Mouse (Mus musculus) hindbrain, embryonic 14.5 days (tissue): ENCODE data around the gene Eef1g. TPM values are rescaled to one million over a fixed set of nuclear protein-coding genes. Genes with fewer than 3 reads are reported as not detected.

ENCODE experiments used
- ATAC-seq: fragments of 200-750 bp; cut with Nextera tagmentation; 2 replicates; pipeline ENCODE4 v1.8.0; 2017; ENCODE audit warnings: moderate number of reproducible peaks, mild to moderate bottlenecking, moderate TSS enrichment, moderate library complexity; ENCODE audit not compliant: low FRiP score
- DNase-seq: peaks from one replicate; pipeline ENCODE4 v3.0.0-alpha.2; 2015; ENCODE audit warnings: low spot score
- H3K27ac ChIP-seq: fragments of 300-500 bp; sonication (generic); 2 replicates; pipeline ENCODE4 v1.5.1; 2014; ENCODE audit warnings: mild to moderate bottlenecking, moderate library complexity
- H3K27me3 ChIP-seq: fragments of 300-500 bp; sonication (generic); 2 replicates; pipeline ENCODE4 v1.6.1; 2014; ENCODE audit warnings: mild to moderate bottlenecking, low read length, mixed read lengths; ENCODE audit not compliant: control insufficient read depth, insufficient read depth
- H3K36me3 ChIP-seq: fragments of 300-500 bp; sonication (generic); replicated peaks from 2 replicates; pipeline ENCODE4 v1.6.1; 2014; ENCODE audit not compliant: control insufficient read depth, insufficient read depth
- H3K4me1 ChIP-seq: fragments of 300-500 bp; sonication (generic); replicated peaks from 2 replicates; pipeline ENCODE4 v1.6.1; 2014; ENCODE audit warnings: antibody characterized with exemption, low read length, mixed read lengths; ENCODE audit not compliant: control insufficient read depth, insufficient read depth
- H3K4me2 ChIP-seq: fragments of 300-500 bp; sonication (generic); replicated peaks from 2 replicates; pipeline ENCODE4 v1.6.1; 2014; ENCODE audit warnings: mild to moderate bottlenecking, moderate library complexity
- H3K4me3 ChIP-seq: fragments of 300-500 bp; sonication (generic); replicated peaks from 2 replicates; pipeline ENCODE4 v1.5.1; 2014; ENCODE audit warnings: mild to moderate bottlenecking, low read length
- H3K9ac ChIP-seq: fragments of 300-500 bp; sonication (generic); 2 replicates; pipeline ENCODE4 v1.6.1; 2014
- H3K9me3 ChIP-seq: fragments of 300-500 bp; sonication (generic); 2 replicates; pipeline ENCODE4 v1.6.1; 2016; ENCODE audit warnings: low read length; ENCODE audit not compliant: control insufficient read depth
- WGBS: fragments of 180-500 bp; shearing (Covaris S2); extraction: QIAGEN DNeasy Blood & Tissue Kit; methylation state at CpG from one replicate; pipeline ENCODE4 v1.1.7; 2014; 5-methylcytosine and 5-hydroxymethylcytosine counted together
- polyA plus RNA-seq: library from polyadenylated mRNA; unstranded; fragments of >200 nt; fragmentation: Nextera tagmentation; extraction: Ambion mirVana; gene quantifications from 2 replicates; pipeline ENCODE4 v1.2.1, GENCODE M21; 2014

Gene Eef1g
- polyA plus RNA-seq, 1 experiment from 2014 or later: 316 TPM

DNA sequence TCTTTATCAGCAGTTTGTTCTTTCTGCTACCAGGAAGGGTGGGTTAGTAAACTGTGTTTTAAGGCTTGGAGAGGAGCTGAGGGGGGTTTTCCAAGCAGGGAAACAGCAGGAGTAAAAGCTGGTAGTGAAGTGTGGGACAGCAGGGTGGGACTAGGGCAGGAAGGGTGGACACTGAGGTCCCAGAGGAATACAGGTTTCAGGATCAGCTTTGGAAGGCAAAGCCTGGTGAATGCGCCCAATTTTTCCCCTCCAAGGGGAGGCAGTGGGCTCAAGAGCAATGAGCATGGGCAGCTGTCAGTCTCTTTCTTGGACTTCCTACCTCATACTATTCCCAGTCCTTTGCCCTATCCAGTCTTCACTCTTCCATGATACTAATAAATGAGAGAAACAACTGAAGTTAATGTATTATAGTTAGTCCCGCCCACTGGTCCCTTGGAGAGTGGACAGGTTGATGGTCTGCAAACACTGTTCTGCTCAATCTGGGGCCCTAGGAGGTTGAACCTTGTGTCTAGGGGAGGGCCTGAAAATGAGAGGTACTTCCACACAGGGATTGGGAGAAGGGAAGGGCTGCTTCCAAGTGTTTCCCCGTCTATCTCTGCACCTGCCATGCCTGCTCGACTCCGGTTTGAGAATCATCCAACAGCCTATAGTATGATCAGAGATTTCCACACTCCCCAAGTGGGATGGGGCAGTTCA lies 58.9 kb downstream of the Eef1g start:
- H3K9ac ChIP-seq: no peak overlapping the region
- no peak for ATAC-seq
- no peaks in the 10 kb centered on the region for H3K36me3 ChIP-seq
- H3K4me2 ChIP-seq: no peak overlapping the region
- 85% methylated on average over 5 of the region's 5 CpGs for WGBS
- H3K27ac ChIP-seq: no peak overlapping the region
- H3K4me3 ChIP-seq: no peak overlapping the region
- peaks cover 7% of the 10 kb centered on the region for H3K4me1 ChIP-seq
- no peaks in the 10 kb centered on the region for H3K9me3 ChIP-seq
- DNase-seq: no peak
- H3K27me3 ChIP-seq: no peaks in the 10 kb centered on the region

DNA sequence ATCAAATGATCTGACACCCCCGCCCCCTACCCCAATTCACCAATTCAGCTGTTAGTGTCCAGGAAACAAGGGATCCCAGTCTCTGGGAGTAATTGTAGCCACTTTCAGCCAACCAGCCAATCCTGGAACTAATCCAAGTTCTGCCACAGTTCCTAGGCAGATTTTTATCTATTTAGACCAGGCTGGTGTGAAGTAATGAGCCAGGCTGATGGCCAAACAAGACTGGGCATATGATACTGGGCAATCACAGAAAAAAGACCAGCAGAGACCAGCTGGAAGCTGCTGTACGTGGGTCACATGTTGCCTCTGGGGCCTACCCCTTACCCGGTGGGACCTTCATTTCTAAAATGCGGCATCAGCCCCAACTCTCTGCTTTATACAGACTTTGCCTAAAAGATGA lies 59.8 kb downstream of the Eef1g start:
- no peak overlapping the region for H3K4me3 ChIP-seq
- no peak overlapping the region for H3K4me2 ChIP-seq

DNA sequence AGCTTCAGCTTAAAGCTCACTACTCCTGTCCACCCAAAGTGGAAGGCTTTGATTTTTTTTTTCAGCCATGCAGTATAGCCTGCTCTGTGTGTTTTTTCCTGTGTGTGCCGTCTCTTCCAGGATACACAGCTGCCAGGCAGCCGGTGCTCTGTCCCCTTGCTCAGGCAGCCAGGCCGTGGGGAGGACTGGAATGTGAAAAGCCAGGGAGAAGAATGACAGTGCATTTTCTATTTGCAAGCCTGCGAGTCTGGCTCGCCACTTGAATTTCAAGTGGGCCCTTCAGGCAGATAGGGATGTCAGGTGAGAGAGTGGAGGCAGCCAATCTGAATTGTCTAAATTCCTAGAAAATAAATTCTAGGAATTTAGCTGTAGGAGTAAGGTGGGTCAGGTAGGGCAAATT lies 61.0 kb downstream of the Eef1g start:
- DNase-seq (peak; percentile 33), ATAC-seq (peak; percentile 61)
- Histone ChIP-seq H3K4me2 (no peak overlapping the region), H3K4me1 (peaks cover 7% of the 10 kb centered on the region), H3K36me3 (no peaks in the 10 kb centered on the region), H3K4me3 (no peak overlapping the region), H3K27ac (peak overlapping the region; percentile 24; the same call in 1 of the 2 replicates), H3K9ac (no peak overlapping the region), H3K9me3 (no peaks in the 10 kb centered on the region), H3K27me3 (no peaks in the 10 kb centered on the region)
- WGBS: 13% methylated on average over 5 of the region's 5 CpGs

More for the DNA sequence above, 59.8 kb downstream of the Eef1g start:
- H3K9me3 ChIP-seq: no peaks in the 10 kb centered on the region
- DNase-seq (peak; percentile 68), ATAC-seq (peak; percentile 72; the same call in 1 of the 2 replicates)
- H3K4me1 ChIP-seq: peaks cover 7% of the 10 kb centered on the region
- 62% methylated on average over 4 of the region's 4 CpGs for WGBS
- H3K36me3 ChIP-seq: no peaks in the 10 kb centered on the region
- H3K9ac ChIP-seq: no peak overlapping the region
- no peak overlapping the region for H3K27ac ChIP-seq
- no peaks in the 10 kb centered on the region for H3K27me3 ChIP-seq

Other genes starting within 250 kb of the Eef1g start
- gene Slc3a2, start 243.7 kb upstream of the Eef1g start, polyA plus RNA-seq: 161 and 174 TPM in 2 replicates
- 80.7 and 80.8 TPM in 2 replicates for gene Wdr74, start 231.2 kb upstream of the Eef1g start, polyA plus RNA-seq
- 0.84 and 0.90 TPM in 2 replicates for gene 1700092M07Rik, start 226.3 kb upstream of the Eef1g start, polyA plus RNA-seq
- 102 and 103 TPM in 2 replicates for gene Stx5a, start 225.6 kb upstream of the Eef1g start, polyA plus RNA-seq
- gene Nxf1, start 210.0 kb upstream of the Eef1g start, polyA plus RNA-seq: 120 and 125 TPM in 2 replicates
- gene Tmem223, start 196.0 kb upstream of the Eef1g start, polyA plus RNA-seq: 209 and 273 TPM in 2 replicates
- gene Tmem179b, start 192.6 kb upstream of the Eef1g start, polyA plus RNA-seq: 29.3 and 37.5 TPM in 2 replicates
- gene Taf6l, start 180.6 kb upstream of the Eef1g start, polyA plus RNA-seq: 18.7 TPM in 2 replicates
- gene Polr2g, start 168.5 kb upstream of the Eef1g start, polyA plus RNA-seq: 134 and 145 TPM in 2 replicates
- 6.8 and 7.1 TPM in 2 replicates for gene Zbtb3, start 164.5 kb upstream of the Eef1g start, polyA plus RNA-seq
- gene Ttc9c, start 147.7 kb upstream of the Eef1g start, polyA plus RNA-seq: 46.9 and 56.1 TPM in 2 replicates
- gene Hnrnpul2, start 147.0 kb upstream of the Eef1g start, polyA plus RNA-seq: 8.0 and 8.4 TPM in 2 replicates
- gene AC129217.1, start 137.3 kb upstream of the Eef1g start, polyA plus RNA-seq: not detected in 2 replicates
- gene Bscl2, start 129.6 kb upstream of the Eef1g start, polyA plus RNA-seq: 79.9 and 89.2 TPM in 2 replicates
- gene Gng3, start 127.8 kb upstream of the Eef1g start, polyA plus RNA-seq: 508 and 520 TPM in 2 replicates
- gene Lrrn4cl, start 116.3 kb upstream of the Eef1g start, polyA plus RNA-seq: 0.82 and 1.1 TPM in 2 replicates
- gene Ubxn1, start 95.5 kb upstream of the Eef1g start, polyA plus RNA-seq: 129 and 131 TPM in 2 replicates
- gene Uqcc3, start 86.1 kb upstream of the Eef1g start, polyA plus RNA-seq: 49.1 and 60.6 TPM in 2 replicates
- gene Lbhd1, start 83.3 kb upstream of the Eef1g start, polyA plus RNA-seq: 33.0 and 39.9 TPM in 2 replicates
- gene Gm49403, start 83.1 kb upstream of the Eef1g start, polyA plus RNA-seq: not detected in 2 replicates
- gene 1810009A15Rik, start 78.2 kb upstream of the Eef1g start, polyA plus RNA-seq: 42.7 and 49.2 TPM in 2 replicates
- gene Gm49416, start 78.1 kb upstream of the Eef1g start, polyA plus RNA-seq: 2.5 TPM in 1 of 2 replicates, not detected in the other
- 26.4 and 28.5 TPM in 2 replicates for gene Ints5, start 74.0 kb upstream of the Eef1g start, polyA plus RNA-seq
- 76.8 and 84.1 TPM in 2 replicates for gene Ganab, start 69.0 kb upstream of the Eef1g start, polyA plus RNA-seq
- gene B3gat3, start 46.7 kb upstream of the Eef1g start, polyA plus RNA-seq: 81.6 and 83.9 TPM in 2 replicates
- 1.4 and 1.6 TPM in 2 replicates for gene Rom1, start 37.7 kb upstream of the Eef1g start, polyA plus RNA-seq
- 5.8 and 6.1 TPM in 2 replicates for gene Eml3, start 37.5 kb upstream of the Eef1g start, polyA plus RNA-seq
- gene Mta2, start 25.2 kb upstream of the Eef1g start, polyA plus RNA-seq: 29.3 and 30.3 TPM in 2 replicates
- gene Tut1, start 13.2 kb upstream of the Eef1g start, polyA plus RNA-seq: 20.0 and 23.0 TPM in 2 replicates
- 4.5 and 4.9 TPM in 2 replicates for gene Ahnak, start 22.2 kb downstream of the Eef1g start, polyA plus RNA-seq
- not detected in 2 replicates for gene Scgb1a1, start 120.9 kb downstream of the Eef1g start, polyA plus RNA-seq
- 27.0 and 32.2 TPM in 2 replicates for gene Asrgl1, start 168.6 kb downstream of the Eef1g start, polyA plus RNA-seq